17 mouse cellular contexts compared by ENCODE assay signal in the genomic region with DNA sequence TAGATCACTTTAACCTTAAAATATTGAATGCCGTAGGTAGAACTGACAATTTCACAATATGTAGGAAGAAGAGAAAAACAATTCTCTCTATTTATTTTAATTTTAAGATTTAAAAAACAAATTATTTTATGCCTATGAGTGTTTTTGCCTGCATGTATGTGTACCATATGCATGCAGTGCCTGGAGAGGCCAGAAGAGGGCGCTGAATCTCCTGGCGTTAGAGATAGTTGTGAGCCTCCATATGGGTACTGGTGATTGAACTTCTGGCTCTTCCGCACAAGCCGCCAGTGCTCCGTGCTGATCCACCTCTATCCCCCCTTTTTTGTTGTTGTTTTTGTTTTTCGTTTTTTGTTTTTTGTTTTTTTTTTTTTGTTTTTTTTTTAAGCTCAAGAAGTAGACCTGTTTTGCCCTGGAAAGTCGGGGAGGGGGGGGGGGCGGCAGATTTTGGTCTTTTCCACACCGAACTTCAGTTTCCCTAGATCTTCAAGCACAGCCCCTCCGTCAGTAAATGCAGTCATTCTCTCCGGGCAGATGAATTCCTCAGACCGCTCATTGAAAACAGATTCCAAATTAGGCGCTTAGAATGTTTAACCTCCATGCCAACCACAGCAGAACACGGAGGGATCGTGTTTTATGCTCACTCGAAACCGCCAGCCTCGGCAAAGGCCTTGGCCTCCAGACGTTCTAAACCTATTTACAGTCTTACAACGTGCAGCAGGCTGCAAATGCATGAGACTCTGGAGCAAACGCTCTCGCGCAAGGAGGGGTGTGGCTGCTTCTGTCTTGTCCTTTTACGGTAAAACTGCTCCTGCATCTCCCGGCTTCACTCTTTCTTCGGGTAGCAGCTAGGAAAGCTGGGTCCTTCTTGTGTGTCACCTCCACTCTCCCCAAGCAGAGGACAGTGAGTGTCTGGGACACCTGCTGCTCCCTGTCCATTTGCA.
DNase-seq lines count a peak whose midpoint lies in the region; ATAC-seq and TF ChIP-seq lines count a peak whose summit lies in the region.
"Had no signal": no experiment of that assay in that cellular context is flagged by ENCODE, and none has a peak within 500 bp of the region (broad histone marks: within the 10 kb centered on the region; RNA-seq: fewer than 3 reads in every experiment).

No protein-coding gene starts in this region.

- H3K9me3 ChIP-seq in forebrain, postnatal 0 days (ENCODE audit: low read length): no peaks in the 10 kb centered on the region
- peaks cover 11% of the 10 kb centered on the region; the same call in 1 of the 2 replicates for H3K9me3 ChIP-seq in forebrain, embryonic 10.5 days
- H3K9me3 ChIP-seq in midbrain, postnatal 0 days (ENCODE audit: low read length): no peaks in the 10 kb centered on the region
- no peaks in the 10 kb centered on the region; the same call in 1 of the 2 replicates for H3K9me3 ChIP-seq in midbrain, embryonic 10.5 days (replicated peaks)
- no peaks in the 10 kb centered on the region for H3K9me3 ChIP-seq in embryonic facial prominence, embryonic 11.5 days (replicated peaks; ENCODE audit: control insufficient read depth, low read length)
- H3K9me3 ChIP-seq: liver, embryonic 13.5 days had no signal

- no peak for ATAC-seq in forebrain, postnatal 0 days
- no peak for ATAC-seq in midbrain, postnatal 0 days (ENCODE audit: low FRiP score)
- no peak for ATAC-seq in embryonic facial prominence, embryonic 11.5 days (replicated peaks; ENCODE audit: insufficient number of reproducible peaks, low FRiP score, low TSS enrichment, low read depth)
- ATAC-seq in cerebellum, adult (ENCODE audit: insufficient number of reproducible peaks, low FRiP score, low TSS enrichment): no peak

- no peaks in the 10 kb centered on the region for H3K4me1 ChIP-seq in forebrain, postnatal 0 days (ENCODE audit: insufficient read depth)
- H3K4me1 ChIP-seq in forebrain, embryonic 10.5 days: no peaks in the 10 kb centered on the region
- no peaks in the 10 kb centered on the region for H3K4me1 ChIP-seq in midbrain, postnatal 0 days (ENCODE audit: insufficient read depth, low read length)
- H3K4me1 ChIP-seq in midbrain, embryonic 10.5 days: no peaks in the 10 kb centered on the region
- no peaks in the 10 kb centered on the region for H3K4me1 ChIP-seq in embryonic facial prominence, embryonic 11.5 days (ENCODE audit: control insufficient read depth, insufficient read depth, low read length)
- H3K4me1 ChIP-seq: hindbrain, embryonic 12.5 days; liver, embryonic 13.5 days had no signal

- TF ChIP-seq CTCF in forebrain, postnatal 0 days (IDR thresholded peaks at IDR 0.05; ENCODE audit: low read depth): peak; percentile 47
- peak; percentile 58 for TF ChIP-seq CTCF in midbrain, postnatal 0 days (IDR thresholded peaks at IDR 0.05)

- 82% methylated on average over 27 of the region's 27 CpGs for WGBS in forebrain, postnatal 0 days
- WGBS in forebrain, embryonic 10.5 days: 88% methylated on average over 27 of the region's 27 CpGs
- WGBS in midbrain, postnatal 0 days: 84% methylated on average over 27 of the region's 27 CpGs
- 87% methylated on average over 27 of the region's 27 CpGs for WGBS in midbrain, embryonic 10.5 days
- WGBS in embryonic facial prominence, embryonic 11.5 days: 76% methylated on average over 27 of the region's 27 CpGs

- no peak for DNase-seq in forebrain, postnatal 0 days
- no peak for DNase-seq in forebrain, embryonic 10.5 days (ENCODE audit: extremely low spot score, low spot score)
- DNase-seq in midbrain, postnatal 0 days (ENCODE audit: low spot score): no peak
- DNase-seq in midbrain, embryonic 10.5 days (ENCODE audit: low spot score): no peak
- peak; percentile 65 for DNase-seq in embryonic facial prominence, embryonic 11.5 days (ENCODE audit: low spot score)
- DNase-seq in spleen, postnatal 36 days (ENCODE audit: low spot score in 2 of 2): no peak
- DNase-seq in gastrocnemius, postnatal 14 days: no peak
- DNase-seq: adrenal gland, postnatal 36 days; B cell, adult 2 months; cerebellum, adult 8-10 months; kidney, postnatal 14 days; layer of hippocampus, postnatal 36 days; liver, embryonic 13.5 days; thymus, adult 2 months had no signal

- H3K27ac ChIP-seq in forebrain, postnatal 0 days (ENCODE audit: low read depth, low read length): no peak overlapping the region
- no peak overlapping the region for H3K27ac ChIP-seq in forebrain, embryonic 10.5 days
- no peak overlapping the region for H3K27ac ChIP-seq in midbrain, postnatal 0 days (ENCODE audit: low read depth, low read length)
- no peak overlapping the region for H3K27ac ChIP-seq in midbrain, embryonic 10.5 days (replicated peaks)
- no peak overlapping the region for H3K27ac ChIP-seq in embryonic facial prominence, embryonic 11.5 days (replicated peaks; ENCODE audit: low read depth, low read length)
- H3K27ac ChIP-seq: hindbrain, embryonic 12.5 days; liver, embryonic 13.5 days had no signal

- H3K36me3 ChIP-seq in forebrain, postnatal 0 days (ENCODE audit: insufficient read depth): no peaks in the 10 kb centered on the region
- peaks cover 34% of the 10 kb centered on the region for H3K36me3 ChIP-seq in forebrain, embryonic 10.5 days (replicated peaks)
- no peaks in the 10 kb centered on the region for H3K36me3 ChIP-seq in midbrain, postnatal 0 days (ENCODE audit: insufficient read depth, low read length)
- peaks cover 40% of the 10 kb centered on the region for H3K36me3 ChIP-seq in midbrain, embryonic 10.5 days
- H3K36me3 ChIP-seq in embryonic facial prominence, embryonic 11.5 days (replicated peaks; ENCODE audit: control insufficient read depth, insufficient read depth, low read depth, low read length): no peaks in the 10 kb centered on the region
- H3K36me3 ChIP-seq: liver, embryonic 13.5 days had no signal

- H3K27me3 ChIP-seq in forebrain, postnatal 0 days (ENCODE audit: insufficient read depth, low read length): no peaks in the 10 kb centered on the region
- no peaks in the 10 kb centered on the region for H3K27me3 ChIP-seq in forebrain, embryonic 10.5 days (ENCODE audit: poor library complexity, severe bottlenecking)
- H3K27me3 ChIP-seq in midbrain, postnatal 0 days (ENCODE audit: insufficient read depth, low read length): no peaks in the 10 kb centered on the region
- no peaks in the 10 kb centered on the region for H3K27me3 ChIP-seq in midbrain, embryonic 10.5 days (ENCODE audit: low read depth, poor library complexity, severe bottlenecking)
- H3K27me3 ChIP-seq in embryonic facial prominence, embryonic 11.5 days (ENCODE audit: control insufficient read depth, insufficient read depth, low read length): no peaks in the 10 kb centered on the region
- H3K27me3 ChIP-seq: hindbrain, embryonic 12.5 days; liver, embryonic 13.5 days had no signal

- H3K9ac ChIP-seq in forebrain, postnatal 0 days: no peak overlapping the region
- no peak overlapping the region for H3K9ac ChIP-seq in midbrain, postnatal 0 days (replicated peaks; ENCODE audit: low read length, poor library complexity, severe bottlenecking)
- H3K9ac ChIP-seq in embryonic facial prominence, embryonic 11.5 days (replicated peaks; ENCODE audit: low read length): no peak overlapping the region
- H3K9ac ChIP-seq: hindbrain, embryonic 12.5 days; liver, embryonic 13.5 days had no signal

- intact Hi-C loops in gastrocnemius, postnatal 14 days (cut with DNase I; ENCODE audit: low total_unique reads): no loop called here

- H3K4me3 ChIP-seq in forebrain, postnatal 0 days (ENCODE audit: low read depth, low read length): no peak overlapping the region
- no peak overlapping the region for H3K4me3 ChIP-seq in forebrain, embryonic 10.5 days
- H3K4me3 ChIP-seq in midbrain, postnatal 0 days (ENCODE audit: low read depth, low read length): no peak overlapping the region
- H3K4me3 ChIP-seq in midbrain, embryonic 10.5 days: no peak overlapping the region
- H3K4me3 ChIP-seq in embryonic facial prominence, embryonic 11.5 days (ENCODE audit: low read depth, low read length): no peak overlapping the region
- H3K4me3 ChIP-seq: hindbrain, embryonic 12.5 days; liver, embryonic 13.5 days had no signal

- H3K4me2 ChIP-seq in forebrain, postnatal 0 days (ENCODE audit: low read depth): no peak overlapping the region
- no peak overlapping the region for H3K4me2 ChIP-seq in midbrain, postnatal 0 days (ENCODE audit: low read depth, low read length, poor library complexity, severe bottlenecking)
- no peak overlapping the region for H3K4me2 ChIP-seq in embryonic facial prominence, embryonic 11.5 days (ENCODE audit: low read depth, low read length)
- H3K4me2 ChIP-seq: heart, embryonic 11.5 days; hindbrain, embryonic 12.5 days; liver, embryonic 13.5 days had no signal
